Mouse (Mus musculus) layer of hippocampus, adult 9-10 months (tissue): ENCODE results near the gene Nebl.
A peak's percentile ranks its signal among the peaks of the same experiment; 100 is the strongest.

ENCODE experiments used
- DNase-seq: peaks from one replicate; pipeline ENCODE4 v3.0.0; 2022; ENCODE audit warnings: low spot score

The Nebl gene

GRCm38 (mm10) chr2:17523791-17524190, 207.5 kb downstream of the Nebl start:
- no peak for DNase-seq

GRCm38 (mm10) chr2:17515686-17516085, 215.6 kb downstream of the Nebl start:
- no peak for DNase-seq

- DNase-seq: no peak
Measured at GRCm38 (mm10) chr2:17514765-17515164, 216.5 kb downstream of the Nebl start.

GRCm38 (mm10) chr2:17509942-17510341, 221.3 kb downstream of the Nebl start:
- no peak for DNase-seq

GRCm38 (mm10) chr2:17507362-17507761, 223.9 kb downstream of the Nebl start:
- no peak for DNase-seq

GRCm38 (mm10) chr2:17504115-17504774, 227.0 kb downstream of the Nebl start:
- no peak for DNase-seq

GRCm38 (mm10) chr2:17501075-17501474, 230.2 kb downstream of the Nebl start:
- DNase-seq: no peak

- DNase-seq: no peak
Measured at GRCm38 (mm10) chr2:17465517-17466174, 265.6 kb downstream of the Nebl start.

GRCm38 (mm10) chr2:17460434-17460833, 270.8 kb downstream of the Nebl start:
- no peak for DNase-seq

- DNase-seq: peak; percentile 48
Measured at GRCm38 (mm10) chr2:17453676-17454075, 277.6 kb downstream of the Nebl start.

GRCm38 (mm10) chr2:17448341-17448740, 282.9 kb downstream of the Nebl start:
- no peak for DNase-seq

GRCm38 (mm10) chr2:17443581-17443980, 287.7 kb downstream of the Nebl start:
- DNase-seq: no peak

GRCm38 (mm10) chr2:17438317-17438716, 292.9 kb downstream of the Nebl start:
- no peak for DNase-seq

GRCm38 (mm10) chr2:17436739-17437440, 294.4 kb downstream of the Nebl start:
- no peak for DNase-seq

GRCm38 (mm10) chr2:17435217-17435616, 296.0 kb downstream of the Nebl start:
- no peak for DNase-seq

GRCm38 (mm10) chr2:17429028-17429427, 302.2 kb downstream of the Nebl start:
- DNase-seq: no peak

- DNase-seq: no peak
Measured at GRCm38 (mm10) chr2:17428156-17428555, 303.1 kb downstream of the Nebl start.

- DNase-seq: peak; percentile 29
Measured at GRCm38 (mm10) chr2:17422967-17423366, 308.3 kb downstream of the Nebl start.

GRCm38 (mm10) chr2:17415347-17415746, 315.9 kb downstream of the Nebl start:
- no peak for DNase-seq

GRCm38 (mm10) chr2:17414324-17414723, 316.9 kb downstream of the Nebl start:
- DNase-seq: no peak

- no peak for DNase-seq
Measured at GRCm38 (mm10) chr2:17413496-17414268, 317.6 kb downstream of the Nebl start.

- DNase-seq: no peak
Measured at GRCm38 (mm10) chr2:17409276-17409675, 322.0 kb downstream of the Nebl start.
